Mouse (Mus musculus) heart, postnatal 10 days (tissue): ENCODE data around the gene Guca2a. TPM values are rescaled to one million over a fixed set of nuclear protein-coding genes. Genes with fewer than 3 reads are reported as not detected.
"Not testable (repeated sequence)": the region's sequence is repeated elsewhere in the genome, so short reads cannot be mapped to it uniquely, and the experiment has no call there.

Experiments used
- DNase-seq, 2 experiments: peaks; one replicate each; pipeline ENCODE4 v3.0.0; 2021
- intact Hi-C: fragments of 180-260 bp; cut with DNase I; formaldehyde crosslinking; loops from one replicate; pipeline ENCODE4 v1.15.1; 2025
- total RNA-seq, 2 experiments: library from RNA; stranded (reverse); gene quantifications; 2 replicates each; pipeline ENCODE4 v1.2.3; 2021

Guca2a gene
- total RNA-seq, result not detected

- intact Hi-C loops, result no loop called here
Measured at GRCm38 (mm10) chr4:119637176-119637845, at the start of gene Guca2a. Gene Guca2a (plus strand): TSS chr4:119637704.

GRCm38 (mm10) chr4:119588037-119588436 is 49.5 kb upstream of the Guca2a start:
- DNase-seq, result no peak
- intact Hi-C loops, result no loop called here

More at GRCm38 (mm10) chr4:119637176-119637845, at the start of gene Guca2a:
- DNase-seq, result no peak

GRCm38 (mm10) chr4:119589423-119589822 is 48.1 kb upstream of the Guca2a start:
- intact Hi-C loops, result no loop called here
- DNase-seq, result no peak

- intact Hi-C loops, result no loop called here
- DNase-seq, result no peak
Measured at GRCm38 (mm10) chr4:119590027-119590426, 47.5 kb upstream of the Guca2a start.

GRCm38 (mm10) chr4:119592479-119592878 is 45.0 kb upstream of the Guca2a start:
- intact Hi-C loops, result no loop called here
- DNase-seq, result no peak

GRCm38 (mm10) chr4:119594331-119594730 is 43.2 kb upstream of the Guca2a start:
- intact Hi-C loops, result no loop called here
- no peak for DNase-seq

- intact Hi-C loops, result no loop called here
- no peak for DNase-seq
Measured at GRCm38 (mm10) chr4:119599605-119600004, 37.9 kb upstream of the Guca2a start.

GRCm38 (mm10) chr4:119609488-119609887 is 28.0 kb upstream of the Guca2a start:
- intact Hi-C loops, result no loop called here
- DNase-seq, result no peak

GRCm38 (mm10) chr4:119614078-119614477 is 23.4 kb upstream of the Guca2a start:
- no peak for DNase-seq
- intact Hi-C loops, result no loop called here

- DNase-seq, result no peak
- intact Hi-C loops, result no loop called here
Measured at GRCm38 (mm10) chr4:119614724-119615123, 22.8 kb upstream of the Guca2a start.

GRCm38 (mm10) chr4:119626081-119626645 is 11.3 kb upstream of the Guca2a start:
- DNase-seq, result no peak
- intact Hi-C loops, result loop anchor here (2.0 to 10.0 kb wide), 2 partner anchors 87 to 381 kb away; partner anchors contain the start of gene Frg2f1

- no peak for DNase-seq
- intact Hi-C loops, result loop anchor here (2.0 to 10.0 kb wide), 2 partner anchors 88 to 382 kb away; partner anchors contain the start of gene Frg2f1
Measured at GRCm38 (mm10) chr4:119626876-119627275, 10.6 kb upstream of the Guca2a start.

- DNase-seq, result no peak
- intact Hi-C loops, result loop anchor here (2.0 to 10.0 kb wide), 2 partner anchors 89 to 383 kb away; partner anchors contain the start of gene Frg2f1
Measured at GRCm38 (mm10) chr4:119627317-119627716, 10.2 kb upstream of the Guca2a start.

GRCm38 (mm10) chr4:119628363-119628762 is 9.1 kb upstream of the Guca2a start:
- intact Hi-C loops, result loop anchor here (10.0 kb wide), 1 partner anchor 384 kb away; no protein-coding TSS in a partner anchor

GRCm38 (mm10) chr4:119631115-119631919 is 6.2 kb upstream of the Guca2a start:
- peak; percentile 57 to 74 for DNase-seq
- intact Hi-C loops, result loop anchor here (1.0 to 5.0 kb wide), 4 partner anchors 38 to 471 kb away; no protein-coding TSS in a partner anchor

More at GRCm38 (mm10) chr4:119628363-119628762, 9.1 kb upstream of the Guca2a start:
- not testable (repeated sequence) for DNase-seq

- intact Hi-C loops, result loop anchor here (5.0 kb wide), 2 partner anchors 180 to 470 kb away; no protein-coding TSS in a partner anchor
- no peak for DNase-seq
Measured at GRCm38 (mm10) chr4:119632721-119633120, 4.8 kb upstream of the Guca2a start.

GRCm38 (mm10) chr4:119633342-119633741 is 4.2 kb upstream of the Guca2a start:
- intact Hi-C loops, result loop anchor here (5.0 kb wide), 2 partner anchors 179 to 469 kb away; no protein-coding TSS in a partner anchor
- no peak for DNase-seq

- no peak for DNase-seq
- intact Hi-C loops, result loop anchor here (5.0 kb wide), 2 partner anchors 178 to 468 kb away; no protein-coding TSS in a partner anchor
Measured at GRCm38 (mm10) chr4:119633948-119634347, 3.6 kb upstream of the Guca2a start.

- intact Hi-C loops, result loop anchor here (5.0 kb wide), 2 partner anchors 177 to 467 kb away; no protein-coding TSS in a partner anchor
- peak; percentile 36 to 39 for DNase-seq
Measured at GRCm38 (mm10) chr4:119634908-119635660, 2.4 kb upstream of the Guca2a start.

GRCm38 (mm10) chr4:119635686-119636085 is 1.8 kb upstream of the Guca2a start:
- intact Hi-C loops, result no loop called here
- no peak for DNase-seq
